In the genomic region with DNA sequence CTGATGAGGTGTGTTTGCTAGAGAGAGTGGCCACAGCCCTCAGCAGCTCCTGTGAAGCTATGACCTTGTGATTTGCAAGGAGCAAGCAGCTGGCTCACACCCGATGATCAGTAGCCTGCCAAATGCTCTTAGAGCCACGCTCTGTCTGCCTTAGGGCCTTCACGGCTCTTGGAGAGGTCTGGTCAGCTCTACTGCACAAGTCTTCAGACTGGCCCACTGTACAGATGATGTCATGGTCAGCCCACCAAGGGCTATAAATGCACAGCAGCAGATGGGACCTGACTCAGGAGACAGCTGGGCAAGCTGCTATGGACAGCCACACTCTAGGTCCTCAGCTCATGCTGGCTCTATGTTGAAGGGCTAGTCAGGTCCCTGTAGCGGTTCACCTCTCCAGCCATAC, we compare ENCODE assay signal across 19 mouse cellular contexts.
DNase-seq lines count a peak whose midpoint lies in the region; ATAC-seq and TF ChIP-seq lines count a peak whose summit lies in the region.
"Had no signal": no experiment of that assay in that cellular context is flagged by ENCODE, and none has a peak within 500 bp of the region (broad histone marks: within the 10 kb centered on the region; RNA-seq: fewer than 3 reads in every experiment).

No protein-coding gene starts in this region.

- 84% methylated on average over 4 of the region's 4 CpGs for WGBS in midbrain, embryonic 10.5 days
- WGBS in midbrain, embryonic 16.5 days, result 86% methylated on average over 4 of the region's 4 CpGs
- 67% methylated on average over 4 of the region's 4 CpGs for WGBS in neural tube, embryonic 15.5 days
- WGBS in forebrain, postnatal 0 days, result 87% methylated on average over 4 of the region's 4 CpGs

- H3K27ac ChIP-seq in midbrain, embryonic 10.5 days (replicated peaks), result peak overlapping the region; percentile 25; the same call in 1 of the 2 replicates
- H3K27ac ChIP-seq in midbrain, embryonic 16.5 days (ENCODE audit: low read length), result no peak overlapping the region
- peak overlapping the region; percentile 4 for H3K27ac ChIP-seq in neural tube, embryonic 15.5 days (replicated peaks)
- H3K27ac ChIP-seq in forebrain, postnatal 0 days (ENCODE audit: low read depth, low read length), result no peak overlapping the region
- H3K27ac ChIP-seq: embryonic facial prominence, embryonic 12.5 days; heart, embryonic 15.5 days; limb, embryonic 12.5 days; liver, embryonic 14.5 days; midbrain, embryonic 12.5 days had no signal

- H3K9me3 ChIP-seq in midbrain, embryonic 10.5 days (replicated peaks), result no peaks in the 10 kb centered on the region
- H3K9me3 ChIP-seq in midbrain, embryonic 16.5 days (replicated peaks; ENCODE audit: control insufficient read depth, low read length, poor library complexity, severe bottlenecking), result no peaks in the 10 kb centered on the region
- no peaks in the 10 kb centered on the region for H3K9me3 ChIP-seq in neural tube, embryonic 15.5 days (replicated peaks)
- no peaks in the 10 kb centered on the region for H3K9me3 ChIP-seq in forebrain, postnatal 0 days (ENCODE audit: low read length)
- H3K9me3 ChIP-seq: embryonic facial prominence, embryonic 12.5 days; heart, embryonic 15.5 days; limb, embryonic 12.5 days; midbrain, embryonic 12.5 days had no signal

- TF ChIP-seq CTCF in forebrain, postnatal 0 days (IDR thresholded peaks at IDR 0.05; ENCODE audit: low read depth), result no peak

- peaks cover 22% of the 10 kb centered on the region for H3K4me1 ChIP-seq in midbrain, embryonic 10.5 days
- peaks cover 7% of the 10 kb centered on the region; the same call in 1 of the 2 replicates for H3K4me1 ChIP-seq in midbrain, embryonic 16.5 days (ENCODE audit: control insufficient read depth, insufficient read depth, low read length)
- peaks cover 32% of the 10 kb centered on the region for H3K4me1 ChIP-seq in neural tube, embryonic 15.5 days
- no peaks in the 10 kb centered on the region for H3K4me1 ChIP-seq in forebrain, postnatal 0 days (ENCODE audit: insufficient read depth)
- H3K4me1 ChIP-seq: embryonic facial prominence, embryonic 12.5 days; heart, embryonic 15.5 days; limb, embryonic 12.5 days had no signal

- no peak overlapping the region for H3K4me3 ChIP-seq in midbrain, embryonic 10.5 days
- H3K4me3 ChIP-seq in midbrain, embryonic 16.5 days (ENCODE audit: low read depth, low read length), result no peak overlapping the region
- no peak overlapping the region for H3K4me3 ChIP-seq in neural tube, embryonic 15.5 days (replicated peaks)
- no peak overlapping the region for H3K4me3 ChIP-seq in forebrain, postnatal 0 days (ENCODE audit: low read depth, low read length)
- H3K4me3 ChIP-seq: embryonic facial prominence, embryonic 12.5 days; heart, embryonic 15.5 days; limb, embryonic 12.5 days; midbrain, embryonic 12.5 days had no signal

- DNase-seq in frontal cortex, adult 2 months (ENCODE audit: extremely low spot score in 1 of 2, low spot score in 1 of 2), result peak; percentile 28 to 52
- no peak for DNase-seq in frontal cortex, postnatal 14 days (ENCODE audit: low spot score in 2 of 2)
- no peak for DNase-seq in midbrain, embryonic 10.5 days (ENCODE audit: low spot score)
- peak; percentile 30 to 52 for DNase-seq in left cerebral cortex, postnatal 36 days (ENCODE audit: low spot score in 2 of 2)
- no peak for DNase-seq in spleen, postnatal 36 days (ENCODE audit: low spot score in 2 of 2)
- DNase-seq in forebrain, postnatal 0 days, result no peak
- DNase-seq: adrenal gland, postnatal 36 days; B cell, adult 2 months; heart, adult 18-20 months; layer of hippocampus, adult 9-11 months had no signal

- no peak for ATAC-seq in midbrain, embryonic 16.5 days
- no peak for ATAC-seq in neural tube, embryonic 15.5 days (ENCODE audit: low FRiP score)
- no peak for ATAC-seq in forebrain, postnatal 0 days
- ATAC-seq: lung, postnatal 0 days; Patski had no signal

- H3K27me3 ChIP-seq in midbrain, embryonic 10.5 days (ENCODE audit: low read depth, poor library complexity, severe bottlenecking), result no peaks in the 10 kb centered on the region
- H3K27me3 ChIP-seq in midbrain, embryonic 16.5 days (ENCODE audit: control insufficient read depth, insufficient read depth, low read depth, low read length), result no peaks in the 10 kb centered on the region
- no peaks in the 10 kb centered on the region for H3K27me3 ChIP-seq in neural tube, embryonic 15.5 days (replicated peaks)
- no peaks in the 10 kb centered on the region for H3K27me3 ChIP-seq in forebrain, postnatal 0 days (ENCODE audit: insufficient read depth, low read length)
- H3K27me3 ChIP-seq: embryonic facial prominence, embryonic 12.5 days; heart, embryonic 15.5 days; limb, embryonic 12.5 days; midbrain, embryonic 12.5 days; Patski had no signal

- H3K4me2 ChIP-seq in midbrain, embryonic 16.5 days (ENCODE audit: low read length), result no peak overlapping the region
- H3K4me2 ChIP-seq in neural tube, embryonic 15.5 days, result no peak overlapping the region
- no peak overlapping the region for H3K4me2 ChIP-seq in forebrain, postnatal 0 days (ENCODE audit: low read depth)
- H3K4me2 ChIP-seq: embryonic facial prominence, embryonic 12.5 days; heart, embryonic 15.5 days; limb, embryonic 12.5 days; midbrain, embryonic 12.5 days had no signal

- no peak overlapping the region for H3K9ac ChIP-seq in midbrain, embryonic 16.5 days (ENCODE audit: low read depth, low read length)
- no peak overlapping the region for H3K9ac ChIP-seq in neural tube, embryonic 15.5 days (replicated peaks)
- no peak overlapping the region for H3K9ac ChIP-seq in forebrain, postnatal 0 days
- H3K9ac ChIP-seq: embryonic facial prominence, embryonic 12.5 days; heart, embryonic 15.5 days; limb, embryonic 12.5 days; liver, embryonic 14.5 days; midbrain, embryonic 12.5 days had no signal

- intact Hi-C loops in left cerebral cortex, postnatal 36 days (cut with DNase I), result no loop called here

- no peaks in the 10 kb centered on the region for H3K36me3 ChIP-seq in midbrain, embryonic 10.5 days
- no peaks in the 10 kb centered on the region for H3K36me3 ChIP-seq in midbrain, embryonic 16.5 days (ENCODE audit: control insufficient read depth, insufficient read depth, low read length)
- no peaks in the 10 kb centered on the region for H3K36me3 ChIP-seq in neural tube, embryonic 15.5 days
- no peaks in the 10 kb centered on the region for H3K36me3 ChIP-seq in forebrain, postnatal 0 days (ENCODE audit: insufficient read depth)
- H3K36me3 ChIP-seq: embryonic facial prominence, embryonic 12.5 days; heart, embryonic 15.5 days; limb, embryonic 12.5 days; midbrain, embryonic 12.5 days had no signal

Comparison
In these comparisons a context has a peak if more than half of its experiments do, and no peak if none do; other contexts are left out.
1. DNase-seq: peak in frontal cortex, adult 2 months (2 of 2) and left cerebral cortex, postnatal 36 days (2 of 2); none in frontal cortex, postnatal 14 days (0 of 2), midbrain, embryonic 10.5 days (single experiment), spleen, postnatal 36 days (0 of 2) and forebrain, postnatal 0 days (single experiment).
2. H3K27ac ChIP-seq: peak in midbrain, embryonic 10.5 days (single experiment) and neural tube, embryonic 15.5 days (single experiment); none in midbrain, embryonic 16.5 days (single experiment) and forebrain, postnatal 0 days (single experiment).